Comparison of ENCODE assay signal across 28 mouse cellular contexts in genomic region chr1:18599864-18600263, GRCm38 (mm10).
DNase-seq lines count a peak whose midpoint lies in the region; ATAC-seq lines count a peak whose summit lies in the region.
"Had no signal": no experiment of that assay in that cellular context is flagged by ENCODE, and none has a peak within 500 bp of the region (broad histone marks: within the 10 kb centered on the region; RNA-seq: fewer than 3 reads in every experiment).

No protein-coding gene starts in this region.

- no peak overlapping the region for H3K27ac ChIP-seq in embryonic facial prominence, embryonic 11.5 days (replicated peaks; ENCODE audit: low read depth, low read length)
- H3K27ac ChIP-seq in embryonic facial prominence, embryonic 10.5 days (replicated peaks), result no peak overlapping the region
- H3K27ac ChIP-seq in neural tube, embryonic 13.5 days (replicated peaks), result no peak overlapping the region
- H3K27ac ChIP-seq in neural tube, embryonic 15.5 days (replicated peaks), result no peak overlapping the region
- H3K27ac ChIP-seq: embryonic facial prominence, embryonic 12.5 days; forebrain, embryonic 12.5 days; forebrain, embryonic 15.5 days; hindbrain, embryonic 10.5 days; hindbrain, embryonic 15.5 days had no signal

- no peaks in the 10 kb centered on the region for H3K9me3 ChIP-seq in embryonic facial prominence, embryonic 11.5 days (replicated peaks; ENCODE audit: control insufficient read depth, low read length)
- H3K9me3 ChIP-seq in embryonic facial prominence, embryonic 10.5 days, result no peaks in the 10 kb centered on the region
- H3K9me3 ChIP-seq in neural tube, embryonic 13.5 days, result no peaks in the 10 kb centered on the region
- no peaks in the 10 kb centered on the region for H3K9me3 ChIP-seq in neural tube, embryonic 15.5 days (replicated peaks)
- H3K9me3 ChIP-seq: embryonic facial prominence, embryonic 12.5 days; forebrain, embryonic 12.5 days; forebrain, embryonic 15.5 days; hindbrain, embryonic 10.5 days; hindbrain, embryonic 15.5 days had no signal

- H3K27me3 ChIP-seq in embryonic facial prominence, embryonic 11.5 days (ENCODE audit: control insufficient read depth, insufficient read depth, low read length), result no peaks in the 10 kb centered on the region
- H3K27me3 ChIP-seq in embryonic facial prominence, embryonic 10.5 days (replicated peaks; ENCODE audit: low read depth, poor library complexity, severe bottlenecking), result no peaks in the 10 kb centered on the region
- no peaks in the 10 kb centered on the region for H3K27me3 ChIP-seq in neural tube, embryonic 13.5 days
- H3K27me3 ChIP-seq in neural tube, embryonic 15.5 days (replicated peaks), result no peaks in the 10 kb centered on the region
- H3K27me3 ChIP-seq: embryonic facial prominence, embryonic 12.5 days; forebrain, embryonic 12.5 days; forebrain, embryonic 15.5 days; hindbrain, embryonic 15.5 days had no signal

- H3K4me1 ChIP-seq in embryonic facial prominence, embryonic 11.5 days (ENCODE audit: control insufficient read depth, insufficient read depth, low read length), result no peaks in the 10 kb centered on the region
- no peaks in the 10 kb centered on the region for H3K4me1 ChIP-seq in embryonic facial prominence, embryonic 10.5 days
- 0 out of 2 replicates have a peak, but pooled peaks cover 6% of the 10 kb centered on the region for H3K4me1 ChIP-seq in neural tube, embryonic 13.5 days (replicated peaks)
- H3K4me1 ChIP-seq in neural tube, embryonic 15.5 days, result no peaks in the 10 kb centered on the region
- H3K4me1 ChIP-seq: embryonic facial prominence, embryonic 12.5 days; forebrain, embryonic 12.5 days; forebrain, embryonic 15.5 days; hindbrain, embryonic 10.5 days; hindbrain, embryonic 15.5 days had no signal

- peak; percentile 56 for ATAC-seq in embryonic facial prominence, embryonic 11.5 days (replicated peaks; ENCODE audit: insufficient number of reproducible peaks, low FRiP score, low TSS enrichment, low read depth)
- peak; percentile 40; the same call in 1 of the 2 replicates for ATAC-seq in neural tube, embryonic 13.5 days (ENCODE audit: low read depth)
- no peak for ATAC-seq in neural tube, embryonic 15.5 days (ENCODE audit: low FRiP score)
- ATAC-seq: CD4-positive, CD25-positive, alpha-beta regulatory T cell, adult 4 months; forebrain, embryonic 15.5 days; inflammation-experienced regulatory T-cells, adult 6 months; intestine, embryonic 16.5 days had no signal

- no peaks in the 10 kb centered on the region for H3K36me3 ChIP-seq in embryonic facial prominence, embryonic 11.5 days (replicated peaks; ENCODE audit: control insufficient read depth, insufficient read depth, low read depth, low read length)
- no peaks in the 10 kb centered on the region for H3K36me3 ChIP-seq in embryonic facial prominence, embryonic 10.5 days (replicated peaks)
- H3K36me3 ChIP-seq in neural tube, embryonic 13.5 days, result no peaks in the 10 kb centered on the region
- no peaks in the 10 kb centered on the region for H3K36me3 ChIP-seq in neural tube, embryonic 15.5 days
- H3K36me3 ChIP-seq: embryonic facial prominence, embryonic 12.5 days; forebrain, embryonic 12.5 days; forebrain, embryonic 15.5 days; hindbrain, embryonic 10.5 days; hindbrain, embryonic 15.5 days had no signal

- H3K4me2 ChIP-seq in embryonic facial prominence, embryonic 11.5 days (ENCODE audit: low read depth, low read length), result no peak overlapping the region
- no peak overlapping the region for H3K4me2 ChIP-seq in neural tube, embryonic 13.5 days
- no peak overlapping the region for H3K4me2 ChIP-seq in neural tube, embryonic 15.5 days
- H3K4me2 ChIP-seq: embryonic facial prominence, embryonic 12.5 days; forebrain, embryonic 12.5 days; forebrain, embryonic 15.5 days; heart, embryonic 11.5 days; hindbrain, embryonic 15.5 days had no signal

- H3K9ac ChIP-seq in embryonic facial prominence, embryonic 11.5 days (replicated peaks; ENCODE audit: low read length), result no peak overlapping the region
- H3K9ac ChIP-seq in neural tube, embryonic 13.5 days, result no peak overlapping the region
- no peak overlapping the region for H3K9ac ChIP-seq in neural tube, embryonic 15.5 days (replicated peaks)
- H3K9ac ChIP-seq: embryonic facial prominence, embryonic 12.5 days; forebrain, embryonic 12.5 days; forebrain, embryonic 15.5 days; hindbrain, embryonic 15.5 days had no signal

- no peak overlapping the region for H3K4me3 ChIP-seq in embryonic facial prominence, embryonic 11.5 days (ENCODE audit: low read depth, low read length)
- H3K4me3 ChIP-seq in embryonic facial prominence, embryonic 10.5 days, result no peak overlapping the region
- no peak overlapping the region for H3K4me3 ChIP-seq in neural tube, embryonic 13.5 days
- no peak overlapping the region for H3K4me3 ChIP-seq in neural tube, embryonic 15.5 days (replicated peaks)
- H3K4me3 ChIP-seq: embryonic facial prominence, embryonic 12.5 days; erythroblast, embryonic 14.5 days; forebrain, embryonic 12.5 days; forebrain, embryonic 15.5 days; hindbrain, embryonic 10.5 days; hindbrain, embryonic 15.5 days had no signal

- 32% methylated on average over 1 of the region's 1 CpGs for WGBS in embryonic facial prominence, embryonic 11.5 days
- WGBS in embryonic facial prominence, embryonic 10.5 days, result 31% methylated on average over 1 of the region's 1 CpGs
- WGBS in neural tube, embryonic 13.5 days, result 41% methylated on average over 1 of the region's 1 CpGs
- 37% methylated on average over 1 of the region's 1 CpGs for WGBS in neural tube, embryonic 15.5 days

- DNase-seq in embryonic facial prominence, embryonic 11.5 days (ENCODE audit: low spot score), result no peak
- no peak for DNase-seq in embryonic facial prominence, embryonic 10.5 days (ENCODE audit: low spot score)
- DNase-seq in forelimb bud, embryonic 11.5 days (ENCODE audit: low read depth, low spot score), result peak; percentile 3
- peak; percentile 14 for DNase-seq in retina, postnatal 1 day
- no peak for DNase-seq in testis, postnatal 10 days (ENCODE audit: low spot score)
- DNase-seq: adrenal gland, adult 2 months; adrenal gland, postnatal 14 days; cerebellum, adult 11 months; cerebellum, adult 2 months; cerebellum, adult 9-11 months; cerebellum, postnatal 25 days; gastrocnemius, postnatal 10 days; gastrocnemius, postnatal 36 days; heart, adult 11 months; heart, postnatal 36 days; kidney, adult 18-20 months had no signal

Comparison
In these comparisons a context has a peak if more than half of its experiments do, and no peak if none do; other contexts are left out.
1. DNase-seq: peak in forelimb bud, embryonic 11.5 days (single experiment) and retina, postnatal 1 day (single experiment); none in embryonic facial prominence, embryonic 11.5 days (single experiment), embryonic facial prominence, embryonic 10.5 days (single experiment) and testis, postnatal 10 days (single experiment).